Mouse (Mus musculus): Measurements from ENCODE around the gene Hoxb13. TPM values are rescaled to one million over a fixed set of nuclear protein-coding genes. Genes with fewer than 3 reads are reported as not detected.

Gene Hoxb13
- polyA plus RNA-seq, 1 experiment = not detected

GRCm38 (mm10) chr11:96201741-96202140, 7.6 kb downstream of the Hoxb13 start:
- H3K4me3 ChIP-seq (ENCODE audit: insufficient read depth, low read depth, low read length) = no peak overlapping the region
- H3K27me3 ChIP-seq (replicated peaks; ENCODE audit: control insufficient read depth, insufficient read depth, low read length) = peaks cover 24% of the 10 kb centered on the region
- no peak for TF ChIP-seq POLR2A (IDR thresholded peaks at IDR 0.05; ENCODE audit: low read depth, low read length)
- TF ChIP-seq CTCF (conservative IDR thresholded peaks at IDR 0.05; ENCODE audit: insufficient read depth, insufficient read length, low read depth, low read length) = no peak
- H3K27ac ChIP-seq (ENCODE audit: insufficient read depth, low read depth, low read length) = no peak overlapping the region
- no peaks in the 10 kb centered on the region for H3K4me1 ChIP-seq (ENCODE audit: control insufficient read depth, insufficient read depth, low read length)
- H3K36me3 ChIP-seq (ENCODE audit: control insufficient read depth, insufficient read depth, low read length) = no peaks in the 10 kb centered on the region
- DNase-seq = no peak

GRCm38 (mm10) chr11:96202401-96203081, 8.4 kb downstream of the Hoxb13 start:
- Histone ChIP-seq H3K4me3 (ENCODE audit: insufficient read depth, low read depth, low read length) (no peak overlapping the region), H3K27me3 (replicated peaks; ENCODE audit: control insufficient read depth, insufficient read depth, low read length) (peaks cover 24% of the 10 kb centered on the region), H3K4me1 (ENCODE audit: control insufficient read depth, insufficient read depth, low read length) (no peaks in the 10 kb centered on the region), H3K27ac (ENCODE audit: insufficient read depth, low read depth, low read length) (no peak overlapping the region), H3K36me3 (ENCODE audit: control insufficient read depth, insufficient read depth, low read length) (no peaks in the 10 kb centered on the region)
- no peak for TF ChIP-seq CTCF (conservative IDR thresholded peaks at IDR 0.05; ENCODE audit: insufficient read depth, insufficient read length, low read depth, low read length)
- TF ChIP-seq POLR2A (IDR thresholded peaks at IDR 0.05; ENCODE audit: low read depth, low read length) = no peak
- no peak for DNase-seq
- 5% methylated on average over 14 of the region's 14 CpGs for WGBS

- no peaks in the 10 kb centered on the region for H3K36me3 ChIP-seq (ENCODE audit: control insufficient read depth, insufficient read depth, low read length)
- no peaks in the 10 kb centered on the region for H3K4me1 ChIP-seq (ENCODE audit: control insufficient read depth, insufficient read depth, low read length)
- no peak for TF ChIP-seq CTCF (conservative IDR thresholded peaks at IDR 0.05; ENCODE audit: insufficient read depth, insufficient read length, low read depth, low read length)
- TF ChIP-seq POLR2A (IDR thresholded peaks at IDR 0.05; ENCODE audit: low read depth, low read length) = no peak
- no peak overlapping the region for H3K27ac ChIP-seq (ENCODE audit: insufficient read depth, low read depth, low read length)
- WGBS = 6% methylated on average over 37 of the region's 37 CpGs
- H3K4me3 ChIP-seq (ENCODE audit: insufficient read depth, low read depth, low read length) = no peak overlapping the region
- DNase-seq = no peak
- peaks cover 24% of the 10 kb centered on the region for H3K27me3 ChIP-seq (replicated peaks; ENCODE audit: control insufficient read depth, insufficient read depth, low read length)
These were observed 9.2 kb downstream of the Hoxb13 start for GRCm38 (mm10) chr11:96203182-96203788.

- Histone ChIP-seq H3K4me3 (ENCODE audit: insufficient read depth, low read depth, low read length) (no peak overlapping the region), H3K4me1 (ENCODE audit: control insufficient read depth, insufficient read depth, low read length) (no peaks in the 10 kb centered on the region), H3K36me3 (ENCODE audit: control insufficient read depth, insufficient read depth, low read length) (no peaks in the 10 kb centered on the region), H3K27me3 (replicated peaks; ENCODE audit: control insufficient read depth, insufficient read depth, low read length) (peaks cover 22% of the 10 kb centered on the region), H3K27ac (ENCODE audit: insufficient read depth, low read depth, low read length) (no peak overlapping the region)
- TF ChIP-seq CTCF (conservative IDR thresholded peaks at IDR 0.05; ENCODE audit: insufficient read depth, insufficient read length, low read depth, low read length) (no peak), POLR2A (IDR thresholded peaks at IDR 0.05; ENCODE audit: low read depth, low read length) (no peak)
- no peak for DNase-seq
- 4% methylated on average over 16 of the region's 16 CpGs for WGBS
These were observed 9.7 kb downstream of the Hoxb13 start for GRCm38 (mm10) chr11:96203789-96204186.

GRCm38 (mm10) chr11:96204351-96204750, 10.2 kb downstream of the Hoxb13 start:
- no peaks in the 10 kb centered on the region for H3K36me3 ChIP-seq (ENCODE audit: control insufficient read depth, insufficient read depth, low read length)

GRCm38 (mm10) chr11:96205426-96206131, 11.5 kb downstream of the Hoxb13 start:
- H3K27me3 ChIP-seq (replicated peaks; ENCODE audit: control insufficient read depth, insufficient read depth, low read length) = peaks cover 20% of the 10 kb centered on the region
- no peak overlapping the region for H3K4me3 ChIP-seq (ENCODE audit: insufficient read depth, low read depth, low read length)
- 8% methylated on average over 15 of the region's 15 CpGs for WGBS
- H3K4me1 ChIP-seq (ENCODE audit: control insufficient read depth, insufficient read depth, low read length) = no peaks in the 10 kb centered on the region
- H3K27ac ChIP-seq (ENCODE audit: insufficient read depth, low read depth, low read length) = no peak overlapping the region
- DNase-seq = no peak
- no peaks in the 10 kb centered on the region for H3K36me3 ChIP-seq (ENCODE audit: control insufficient read depth, insufficient read depth, low read length)
- TF ChIP-seq POLR2A (IDR thresholded peaks at IDR 0.05; ENCODE audit: low read depth, low read length) (no peak), CTCF (conservative IDR thresholded peaks at IDR 0.05; ENCODE audit: insufficient read depth, insufficient read length, low read depth, low read length) (no peak)

More at GRCm38 (mm10) chr11:96204351-96204750, 10.2 kb downstream of the Hoxb13 start:
- 8% methylated on average over 11 of the region's 11 CpGs for WGBS
- TF ChIP-seq POLR2A (IDR thresholded peaks at IDR 0.05; ENCODE audit: low read depth, low read length) = no peak
- TF ChIP-seq CTCF (conservative IDR thresholded peaks at IDR 0.05; ENCODE audit: insufficient read depth, insufficient read length, low read depth, low read length) = no peak
- Histone ChIP-seq H3K4me1 (ENCODE audit: control insufficient read depth, insufficient read depth, low read length) (no peaks in the 10 kb centered on the region), H3K27me3 (replicated peaks; ENCODE audit: control insufficient read depth, insufficient read depth, low read length) (peaks cover 22% of the 10 kb centered on the region), H3K4me3 (ENCODE audit: insufficient read depth, low read depth, low read length) (no peak overlapping the region), H3K27ac (ENCODE audit: insufficient read depth, low read depth, low read length) (no peak overlapping the region)
- no peak for DNase-seq

GRCm38 (mm10) chr11:96223813-96224212, 29.7 kb downstream of the Hoxb13 start:
- DNase-seq = no peak
- WGBS = 52% methylated on average over 2 of the region's 2 CpGs
- TF ChIP-seq POLR2A (IDR thresholded peaks at IDR 0.05; ENCODE audit: low read depth, low read length) (no peak), CTCF (conservative IDR thresholded peaks at IDR 0.05; ENCODE audit: insufficient read depth, insufficient read length, low read depth, low read length) (0 out of 2 replicates have a peak, but pooled peaks have one; percentile 19)

More at GRCm38 (mm10) chr11:96223813-96224212, 29.7 kb downstream of the Hoxb13 start:
- no peak overlapping the region for H3K4me3 ChIP-seq (ENCODE audit: insufficient read depth, low read depth, low read length)
- H3K4me1 ChIP-seq (ENCODE audit: control insufficient read depth, insufficient read depth, low read length) = no peaks in the 10 kb centered on the region
- H3K27me3 ChIP-seq (replicated peaks; ENCODE audit: control insufficient read depth, insufficient read depth, low read length) = no peaks in the 10 kb centered on the region
- H3K36me3 ChIP-seq (ENCODE audit: control insufficient read depth, insufficient read depth, low read length) = no peaks in the 10 kb centered on the region
- no peak overlapping the region for H3K27ac ChIP-seq (ENCODE audit: insufficient read depth, low read depth, low read length)
